ENCODE assay signal across 25 mouse cellular contexts in the genomic region with DNA sequence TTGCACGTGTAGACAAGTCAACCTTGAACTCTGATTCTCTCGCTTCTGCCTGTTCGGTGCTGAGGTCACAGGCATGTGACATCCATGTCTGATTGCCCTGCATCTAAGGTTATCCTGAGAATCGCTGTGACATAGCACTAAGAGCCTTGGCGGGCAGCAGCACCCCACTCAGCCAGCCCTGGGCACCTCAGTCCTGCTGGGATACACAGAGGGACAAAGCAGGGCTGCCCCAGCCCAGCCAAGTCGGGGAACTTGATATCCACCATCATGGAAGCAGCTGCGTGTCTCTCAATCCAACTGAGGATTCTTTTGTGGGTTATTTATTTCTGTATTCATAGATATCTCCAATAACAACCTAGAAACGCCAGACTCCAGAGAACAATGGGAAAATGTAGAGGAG. TPM values are rescaled to one million over a fixed set of nuclear protein-coding genes. Genes with fewer than 3 reads are reported as not detected.
DNase-seq lines count a peak whose midpoint lies in the region; ATAC-seq and TF ChIP-seq lines count a peak whose summit lies in the region.
"Had no signal": no experiment of that assay in that cellular context is flagged by ENCODE, and none has a peak within 500 bp of the region (broad histone marks: within the 10 kb centered on the region; RNA-seq: fewer than 3 reads in every experiment).

No protein-coding gene starts in this region.

- TF ChIP-seq EP300 in liver, postnatal 0 days (IDR thresholded peaks at IDR 0.05; ENCODE audit: low read depth) = no peak

- 0 out of 2 replicates have a peak overlapping the region, but pooled peaks have one; percentile 32 for H3K27ac ChIP-seq in hindbrain, embryonic 14.5 days
- no peak overlapping the region for H3K27ac ChIP-seq in hindbrain, embryonic 10.5 days
- no peak overlapping the region for H3K27ac ChIP-seq in liver, postnatal 0 days (ENCODE audit: low read depth)
- H3K27ac ChIP-seq in embryonic facial prominence, embryonic 10.5 days (replicated peaks) = no peak overlapping the region
- H3K27ac ChIP-seq: embryonic facial prominence, embryonic 13.5 days; heart, adult 2 months had no signal

- 74% methylated on average over 8 of the region's 8 CpGs for WGBS in hindbrain, embryonic 14.5 days
- 78% methylated on average over 8 of the region's 8 CpGs for WGBS in hindbrain, embryonic 10.5 days
- 66% methylated on average over 8 of the region's 8 CpGs for WGBS in liver, postnatal 0 days (ENCODE audit: insufficient replicate concordance)
- 82% methylated on average over 8 of the region's 8 CpGs for WGBS in embryonic facial prominence, embryonic 10.5 days

- no peak overlapping the region for H3K4me3 ChIP-seq in hindbrain, embryonic 14.5 days (replicated peaks; ENCODE audit: low read length)
- H3K4me3 ChIP-seq in hindbrain, embryonic 10.5 days = no peak overlapping the region
- H3K4me3 ChIP-seq in liver, postnatal 0 days (ENCODE audit: low read depth, low read length) = no peak overlapping the region
- no peak overlapping the region for H3K4me3 ChIP-seq in embryonic facial prominence, embryonic 10.5 days
- H3K4me3 ChIP-seq: erythroblast, embryonic 14.5 days; heart, adult 2 months had no signal

- H3K4me1 ChIP-seq in hindbrain, embryonic 14.5 days (replicated peaks; ENCODE audit: control insufficient read depth, insufficient read depth, low read length) = peaks cover 5% of the 10 kb centered on the region; the same call in 1 of the 2 replicates
- peaks cover 18% of the 10 kb centered on the region for H3K4me1 ChIP-seq in hindbrain, embryonic 10.5 days (replicated peaks)
- no peaks in the 10 kb centered on the region for H3K4me1 ChIP-seq in liver, postnatal 0 days (ENCODE audit: insufficient read depth)
- peaks cover 22% of the 10 kb centered on the region for H3K4me1 ChIP-seq in embryonic facial prominence, embryonic 10.5 days

- no peak overlapping the region for H3K4me2 ChIP-seq in hindbrain, embryonic 14.5 days (replicated peaks)
- H3K4me2 ChIP-seq in liver, postnatal 0 days (ENCODE audit: low read depth, low read length) = no peak overlapping the region

- no peak for ATAC-seq in hindbrain, embryonic 14.5 days (ENCODE audit: low FRiP score)
- no peak for ATAC-seq in liver, postnatal 0 days
- ATAC-seq: CD4-positive, CD25-positive, alpha-beta regulatory T cell, adult 4 months; forebrain, embryonic 14.5 days; forebrain, postnatal 0 days; hindbrain, embryonic 16.5 days; inflammation-experienced regulatory T-cells, adult 6 months; intestine, embryonic 16.5 days had no signal

- H3K36me3 ChIP-seq in hindbrain, embryonic 14.5 days (replicated peaks; ENCODE audit: control insufficient read depth, insufficient read depth) = no peaks in the 10 kb centered on the region
- no peaks in the 10 kb centered on the region for H3K36me3 ChIP-seq in hindbrain, embryonic 10.5 days
- H3K36me3 ChIP-seq in liver, postnatal 0 days (replicated peaks; ENCODE audit: insufficient read depth, low read length) = no peaks in the 10 kb centered on the region
- H3K36me3 ChIP-seq in embryonic facial prominence, embryonic 10.5 days (replicated peaks) = no peaks in the 10 kb centered on the region
- H3K36me3 ChIP-seq: embryonic facial prominence, embryonic 13.5 days had no signal

- no peaks in the 10 kb centered on the region for H3K9me3 ChIP-seq in hindbrain, embryonic 14.5 days (ENCODE audit: control insufficient read depth, low read length)
- H3K9me3 ChIP-seq in hindbrain, embryonic 10.5 days = no peaks in the 10 kb centered on the region
- H3K9me3 ChIP-seq in liver, postnatal 0 days (ENCODE audit: low read length) = no peaks in the 10 kb centered on the region
- no peaks in the 10 kb centered on the region for H3K9me3 ChIP-seq in embryonic facial prominence, embryonic 10.5 days
- H3K9me3 ChIP-seq: embryonic facial prominence, embryonic 13.5 days had no signal

- TF ChIP-seq CTCF in liver, postnatal 0 days (IDR thresholded peaks at IDR 0.05; ENCODE audit: low read depth) = no peak

- no peaks in the 10 kb centered on the region for H3K27me3 ChIP-seq in hindbrain, embryonic 14.5 days (ENCODE audit: control insufficient read depth, insufficient read depth, low read length)
- peaks cover 5% of the 10 kb centered on the region; the same call in 1 of the 2 replicates for H3K27me3 ChIP-seq in hindbrain, embryonic 10.5 days (ENCODE audit: insufficient read depth, poor library complexity, severe bottlenecking)
- H3K27me3 ChIP-seq in liver, postnatal 0 days (ENCODE audit: insufficient read depth, low read length) = 0 out of 2 replicates have a peak, but pooled peaks cover 3% of the 10 kb centered on the region
- H3K27me3 ChIP-seq in embryonic facial prominence, embryonic 10.5 days (replicated peaks; ENCODE audit: low read depth, poor library complexity, severe bottlenecking) = peaks cover 18% of the 10 kb centered on the region

- no peak overlapping the region for H3K9ac ChIP-seq in hindbrain, embryonic 14.5 days
- H3K9ac ChIP-seq in liver, postnatal 0 days (replicated peaks) = no peak overlapping the region
- H3K9ac ChIP-seq: forebrain, postnatal 0 days had no signal

- DNase-seq in hindbrain, embryonic 14.5 days (ENCODE audit: low spot score) = no peak
- DNase-seq in hindbrain, embryonic 10.5 days (ENCODE audit: low spot score) = no peak
- DNase-seq in gastrocnemius, adult 8-10 months (ENCODE audit: low spot score in 2 of 2) = peak; percentile 12 to 20
- DNase-seq in gastrocnemius, postnatal 25 days = peak; percentile 66
- DNase-seq in thymus, postnatal 0 days (ENCODE audit: low spot score) = no peak
- DNase-seq in liver, postnatal 0 days = no peak
- DNase-seq in embryonic facial prominence, embryonic 10.5 days (ENCODE audit: low spot score) = no peak
- DNase-seq: adrenal gland, adult 2 months; adrenal gland, postnatal 14 days; cerebellum, adult 11 months; cerebellum, adult 2 months; cerebellum, adult 9-11 months; cerebellum, postnatal 25 days; forebrain, postnatal 0 days; heart, adult 2 months; heart, postnatal 36 days; kidney, adult 18-20 months; kidney, adult 9 months had no signal

RNA-seq across cellular contexts. Expression of a gene that starts 24.7 kb away (rescaled TPM):
- 72.0 TPM in 2 replicates for polyA plus RNA-seq in hindbrain, embryonic 14.5 days (2014; fragmentation: Nextera tagmentation; extraction: Ambion mirVana)
- polyA plus RNA-seq in hindbrain, embryonic 10.5 days (2016; fragmentation: Nextera tagmentation; extraction: Ambion mirVana) = 102 and 108 TPM in 2 replicates
- 10 to 100 TPM; 38.7 to 58.6 (median 46.5) TPM for total RNA-seq in gastrocnemius, adult 8-10 months (2022)
- 10 to 100 TPM; 59.3 to 68.8 TPM for total RNA-seq in gastrocnemius, postnatal 25 days (2021)
- 47.2 and 48.3 TPM in 2 replicates for polyA plus RNA-seq in thymus, postnatal 0 days (2015; fragmentation: Nextera tagmentation; extraction: Ambion mirVana)
- polyA plus RNA-seq in liver, postnatal 0 days (2015; fragmentation: Nextera tagmentation; extraction: Ambion mirVana) = 28.8 and 29.2 TPM in 2 replicates
- polyA plus RNA-seq in embryonic facial prominence, embryonic 10.5 days (2016; fragmentation: Nextera tagmentation; extraction: Ambion mirVana) = 113 and 121 TPM in 2 replicates

RNA-seq across cellular contexts. Expression of a gene that starts 47.1 kb away (rescaled TPM):
- 170 and 171 TPM in 2 replicates for polyA plus RNA-seq in hindbrain, embryonic 14.5 days (2014; fragmentation: Nextera tagmentation; extraction: Ambion mirVana)
- 111 and 140 TPM in 2 replicates for polyA plus RNA-seq in hindbrain, embryonic 10.5 days (2016; fragmentation: Nextera tagmentation; extraction: Ambion mirVana)
- total RNA-seq in gastrocnemius, adult 8-10 months (2022) = 100 to 1,000 TPM in 2 of 4 experiments, 10 to 100 TPM in 2; 79.5 to 115 (median 98.3) TPM
- 100 to 1,000 TPM in 1 of 2 experiments, 10 to 100 TPM in 1; 91.0 to 104 TPM for total RNA-seq in gastrocnemius, postnatal 25 days (2021)
- 104 and 122 TPM in 2 replicates for polyA plus RNA-seq in thymus, postnatal 0 days (2015; fragmentation: Nextera tagmentation; extraction: Ambion mirVana)
- polyA plus RNA-seq in liver, postnatal 0 days (2015; fragmentation: Nextera tagmentation; extraction: Ambion mirVana) = 47.9 and 48.3 TPM in 2 replicates
- polyA plus RNA-seq in embryonic facial prominence, embryonic 10.5 days (2016; fragmentation: Nextera tagmentation; extraction: Ambion mirVana) = 104 and 110 TPM in 2 replicates

Comparison
In these comparisons a context has a peak if more than half of its experiments do, and no peak if none do; other contexts are left out.
1. DNase-seq: peak in gastrocnemius, adult 8-10 months (2 of 2) and gastrocnemius, postnatal 25 days (single experiment); none in hindbrain, embryonic 14.5 days (single experiment), hindbrain, embryonic 10.5 days (single experiment), thymus, postnatal 0 days (single experiment), liver, postnatal 0 days (single experiment) and embryonic facial prominence, embryonic 10.5 days (single experiment).